Mouse (Mus musculus): Measurements from ENCODE around the gene Cacnb2. TPM values are rescaled to one million over a fixed set of nuclear protein-coding genes. Genes with fewer than 3 reads are reported as not detected.
A peak's percentile ranks its signal among the peaks of the same experiment; 100 is the strongest.

Gene Cacnb2
- polyA plus RNA-seq, 1 experiment, result 12.5 TPM

- DNase-seq (ENCODE audit: low read depth), result peak; percentile 37
Measured at GRCm38 (mm10) chr2:14907124-14907925, 304.4 kb downstream of the Cacnb2 start.

DNA sequence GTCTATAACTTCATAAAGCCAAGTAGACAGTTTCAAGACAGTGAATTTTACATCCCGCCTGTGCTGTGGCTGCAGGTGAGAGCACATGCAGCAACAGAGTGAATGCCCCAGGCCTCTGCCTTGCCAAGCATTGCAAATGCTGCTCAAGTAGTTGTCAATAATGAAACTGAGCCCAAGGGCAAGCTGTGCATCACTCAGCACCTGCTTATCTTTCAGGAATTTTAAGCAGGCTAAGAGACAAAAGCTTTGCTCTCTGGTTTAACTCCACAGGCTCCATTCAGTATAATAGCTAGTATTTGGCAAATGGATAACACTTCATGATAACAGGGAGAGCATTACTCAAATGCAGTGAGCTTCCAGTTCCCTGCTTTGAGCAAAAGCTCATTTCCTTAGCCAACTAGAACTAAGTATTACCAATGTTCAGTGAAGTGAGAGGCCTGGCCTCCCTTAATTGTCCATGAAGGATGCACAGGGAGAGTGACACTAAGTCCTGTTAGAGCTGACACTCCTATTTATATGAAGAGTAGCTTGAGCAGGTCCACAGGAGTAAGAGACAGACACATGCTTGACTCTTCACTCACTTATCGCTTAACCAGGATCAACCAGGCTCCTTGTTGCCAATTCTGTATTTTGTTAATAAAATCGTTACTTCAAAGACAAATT is 314.8 kb downstream of the Cacnb2 start:
- peak; percentile 80 for DNase-seq (ENCODE audit: low read depth)
- no peak for TF ChIP-seq POLR2A (IDR thresholded peaks at IDR 0.05; ENCODE audit: borderline replicate concordance, extremely low read depth, insufficient read depth, insufficient read length, poor library complexity, severe bottlenecking)
- TF ChIP-seq CTCF (IDR thresholded peaks at IDR 0.05; ENCODE audit: borderline replicate concordance, extremely low read depth, insufficient read depth, insufficient read length), result no peak

More at GRCm38 (mm10) chr2:14907124-14907925, 304.4 kb downstream of the Cacnb2 start:
- TF ChIP-seq POLR2A (IDR thresholded peaks at IDR 0.05; ENCODE audit: borderline replicate concordance, extremely low read depth, insufficient read depth, insufficient read length, poor library complexity, severe bottlenecking), result no peak
- no peak for TF ChIP-seq CTCF (IDR thresholded peaks at IDR 0.05; ENCODE audit: borderline replicate concordance, extremely low read depth, insufficient read depth, insufficient read length)

DNA sequence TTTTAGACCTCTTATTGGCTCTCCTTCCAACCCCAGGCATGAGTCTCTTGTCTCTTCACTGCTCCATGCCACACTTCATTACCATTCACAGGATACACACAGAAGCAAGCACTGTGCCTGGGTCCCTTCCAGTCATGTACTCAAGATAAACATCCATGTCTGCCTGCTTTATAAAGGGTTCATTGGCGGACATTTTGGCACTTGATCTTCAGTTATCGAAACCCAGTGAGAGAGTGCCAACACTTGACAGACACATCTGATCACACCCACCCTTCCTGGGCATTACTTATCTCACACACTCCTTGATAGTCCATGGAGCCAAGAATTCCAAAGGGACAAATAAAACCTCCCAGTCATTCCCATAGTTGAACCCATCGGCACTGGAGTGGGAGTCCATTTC is 327.0 kb downstream of the Cacnb2 start:
- DNase-seq (ENCODE audit: low read depth), result no peak
- TF ChIP-seq POLR2A (IDR thresholded peaks at IDR 0.05; ENCODE audit: borderline replicate concordance, extremely low read depth, insufficient read depth, insufficient read length, poor library complexity, severe bottlenecking) (no peak), CTCF (IDR thresholded peaks at IDR 0.05; ENCODE audit: borderline replicate concordance, extremely low read depth, insufficient read depth, insufficient read length) (no peak)

DNA sequence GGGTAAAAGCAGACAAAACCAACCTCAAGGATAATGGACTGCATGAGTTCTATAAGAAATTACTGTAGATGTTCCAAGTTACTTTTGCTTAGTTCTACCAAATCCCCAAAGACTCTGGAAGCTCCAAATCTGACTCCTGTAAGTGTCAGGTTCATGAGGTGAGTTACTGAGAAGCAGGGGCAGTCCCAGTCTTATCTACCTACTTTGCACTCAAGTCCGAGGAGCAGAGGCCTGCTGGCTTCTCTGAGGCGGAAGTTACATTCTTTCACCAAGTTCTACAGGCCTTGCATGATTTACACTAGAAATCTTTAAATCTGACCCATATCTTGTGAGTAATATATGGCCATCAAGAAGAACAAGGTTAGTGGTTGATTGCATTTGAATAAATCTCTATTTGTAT is 329.1 kb downstream of the Cacnb2 start:
- no peak for DNase-seq (ENCODE audit: low read depth)
- TF ChIP-seq POLR2A (IDR thresholded peaks at IDR 0.05; ENCODE audit: borderline replicate concordance, extremely low read depth, insufficient read depth, insufficient read length, poor library complexity, severe bottlenecking), result no peak
- TF ChIP-seq CTCF (IDR thresholded peaks at IDR 0.05; ENCODE audit: borderline replicate concordance, extremely low read depth, insufficient read depth, insufficient read length), result no peak

- TF ChIP-seq CTCF (IDR thresholded peaks at IDR 0.05; ENCODE audit: borderline replicate concordance, extremely low read depth, insufficient read depth, insufficient read length) (no peak), POLR2A (IDR thresholded peaks at IDR 0.05; ENCODE audit: borderline replicate concordance, extremely low read depth, insufficient read depth, insufficient read length, poor library complexity, severe bottlenecking) (no peak)
- DNase-seq (ENCODE audit: low read depth), result peak; percentile 35
Measured at GRCm38 (mm10) chr2:14936492-14936891, 333.6 kb downstream of the Cacnb2 start.

GRCm38 (mm10) chr2:14942261-14942660 is 339.4 kb downstream of the Cacnb2 start:
- no peak for TF ChIP-seq CTCF (IDR thresholded peaks at IDR 0.05; ENCODE audit: borderline replicate concordance, extremely low read depth, insufficient read depth, insufficient read length)
- TF ChIP-seq POLR2A (IDR thresholded peaks at IDR 0.05; ENCODE audit: borderline replicate concordance, extremely low read depth, insufficient read depth, insufficient read length, poor library complexity, severe bottlenecking), result no peak
- no peak for DNase-seq (ENCODE audit: low read depth)

GRCm38 (mm10) chr2:14943691-14944357 is 340.9 kb downstream of the Cacnb2 start:
- TF ChIP-seq POLR2A (IDR thresholded peaks at IDR 0.05; ENCODE audit: borderline replicate concordance, extremely low read depth, insufficient read depth, insufficient read length, poor library complexity, severe bottlenecking) (no peak), CTCF (IDR thresholded peaks at IDR 0.05; ENCODE audit: borderline replicate concordance, extremely low read depth, insufficient read depth, insufficient read length) (no peak)
- no peak for DNase-seq (ENCODE audit: low read depth)

- TF ChIP-seq CTCF (IDR thresholded peaks at IDR 0.05; ENCODE audit: borderline replicate concordance, extremely low read depth, insufficient read depth, insufficient read length) (no peak), POLR2A (IDR thresholded peaks at IDR 0.05; ENCODE audit: borderline replicate concordance, extremely low read depth, insufficient read depth, insufficient read length, poor library complexity, severe bottlenecking) (no peak)
- DNase-seq (ENCODE audit: low read depth), result peak; percentile 37
Measured at GRCm38 (mm10) chr2:14953090-14953489, 350.2 kb downstream of the Cacnb2 start.

GRCm38 (mm10) chr2:14960963-14961488 is 358.1 kb downstream of the Cacnb2 start:
- TF ChIP-seq POLR2A (IDR thresholded peaks at IDR 0.05; ENCODE audit: borderline replicate concordance, extremely low read depth, insufficient read depth, insufficient read length, poor library complexity, severe bottlenecking), result no peak
- TF ChIP-seq CTCF (IDR thresholded peaks at IDR 0.05; ENCODE audit: borderline replicate concordance, extremely low read depth, insufficient read depth, insufficient read length), result no peak
- DNase-seq (ENCODE audit: low read depth), result no peak

GRCm38 (mm10) chr2:14961493-14961892 is 358.6 kb downstream of the Cacnb2 start:
- TF ChIP-seq POLR2A (IDR thresholded peaks at IDR 0.05; ENCODE audit: borderline replicate concordance, extremely low read depth, insufficient read depth, insufficient read length, poor library complexity, severe bottlenecking) (no peak), CTCF (IDR thresholded peaks at IDR 0.05; ENCODE audit: borderline replicate concordance, extremely low read depth, insufficient read depth, insufficient read length) (no peak)
- DNase-seq (ENCODE audit: low read depth), result no peak

- DNase-seq (ENCODE audit: low read depth), result no peak
- TF ChIP-seq POLR2A (IDR thresholded peaks at IDR 0.05; ENCODE audit: borderline replicate concordance, extremely low read depth, insufficient read depth, insufficient read length, poor library complexity, severe bottlenecking) (no peak), CTCF (IDR thresholded peaks at IDR 0.05; ENCODE audit: borderline replicate concordance, extremely low read depth, insufficient read depth, insufficient read length) (no peak)
Measured at GRCm38 (mm10) chr2:14984029-14984428, 381.1 kb downstream of the Cacnb2 start.
